Mouse (Mus musculus) intestine, postnatal 0 days (tissue): ENCODE results near the gene Olfr1093. TPM values are rescaled to one million over a fixed set of nuclear protein-coding genes. Genes with fewer than 3 reads are reported as not detected.

ENCODE experiments used
- ATAC-seq: fragments of 200-750 bp; cut with Nextera tagmentation; 2 replicates; pipeline ENCODE4 v1.8.0; 2017; ENCODE audit warnings: mild to moderate bottlenecking, moderate TSS enrichment, moderate library complexity
- H3K27ac ChIP-seq: fragments of 300-500 bp; sonication (generic); 2 replicates; pipeline ENCODE4 v1.5.1; 2014; ENCODE audit warnings: mild to moderate bottlenecking, low read depth, low read length, moderate library complexity
- H3K27me3 ChIP-seq: fragments of 300-500 bp; sonication (generic); replicated peaks from 2 replicates; pipeline ENCODE4 v1.6.1; 2014; ENCODE audit warnings: low read length, mixed read lengths; ENCODE audit not compliant: control insufficient read depth, insufficient read depth
- H3K36me3 ChIP-seq: fragments of 300-500 bp; sonication (generic); 2 replicates; pipeline ENCODE4 v1.6.1; 2014; ENCODE audit warnings: mild to moderate bottlenecking, moderate library complexity; ENCODE audit not compliant: control insufficient read depth, insufficient read depth
- H3K4me1 ChIP-seq: fragments of 300-500 bp; sonication (generic); replicated peaks from 2 replicates; pipeline ENCODE4 v1.6.1; 2014; ENCODE audit warnings: antibody characterized with exemption, low read length, mixed read lengths; ENCODE audit not compliant: control insufficient read depth, insufficient read depth
- H3K4me2 ChIP-seq: fragments of 300-500 bp; sonication (generic); replicated peaks from 2 replicates; pipeline ENCODE4 v1.6.1; 2014; ENCODE audit warnings: low read depth, mild to moderate bottlenecking, moderate library complexity
- H3K4me3 ChIP-seq: fragments of 300-500 bp; sonication (generic); 2 replicates; pipeline ENCODE4 v1.5.1; 2014; ENCODE audit warnings: low read depth, low read length
- H3K9ac ChIP-seq: fragments of 300-500 bp; sonication (generic); 2 replicates; pipeline ENCODE4 v1.6.1; 2014; ENCODE audit warnings: mild to moderate bottlenecking, low read depth, low read length
- H3K9me3 ChIP-seq: fragments of 300-500 bp; sonication (generic); 2 replicates; pipeline ENCODE4 v1.6.1; 2016; ENCODE audit warnings: mixed run types; ENCODE audit not compliant: control insufficient read depth
- CTCF ChIP-seq: sonication (generic); IDR thresholded peaks from 2 replicates; pipeline ENCODE4 v1.5.1; 2016; ENCODE audit warnings: low read depth, mild to moderate bottlenecking, control low read depth, antibody characterized with exemption, moderate library complexity
- WGBS: fragments of 180-500 bp; shearing (Covaris S2); extraction: QIAGEN DNeasy Blood & Tissue Kit; methylation state at CpG from one replicate; pipeline ENCODE4 v1.1.7; 2014; 5-methylcytosine and 5-hydroxymethylcytosine counted together
- polyA plus RNA-seq: library from polyadenylated mRNA; unstranded; fragments of >200 nt; fragmentation: Nextera tagmentation; extraction: Ambion mirVana; gene quantifications from 2 replicates; pipeline ENCODE4 v1.2.1, GENCODE M21; 2015

Olfr1093 gene
- polyA plus RNA-seq: not detected in 2 replicates

GRCm38 (mm10) chr2:86782179-86782578 lies at the start of gene Olfr1093:
Gene Olfr1093 (plus strand): TSS chr2:86782479.
- no peak for ATAC-seq
- H3K27me3 ChIP-seq: no peaks in the 10 kb centered on the region
- no peaks in the 10 kb centered on the region for H3K4me1 ChIP-seq
- 64% methylated on average over 2 of the region's 2 CpGs for WGBS
- no peak for TF ChIP-seq CTCF
- no peak within 1 kb of the TSS for H3K27ac ChIP-seq
- no peaks in the 10 kb centered on the region for H3K36me3 ChIP-seq
- no peak within 1 kb of the TSS for H3K4me3 ChIP-seq
- H3K9me3 ChIP-seq: no peaks in the 10 kb centered on the region
- no peak within 1 kb of the TSS for H3K4me2 ChIP-seq
- H3K9ac ChIP-seq: no peak within 1 kb of the TSS

GRCm38 (mm10) chr2:86733601-86734000 lies 48.7 kb upstream of the Olfr1093 start, which contains the start of gene Olfr1089:
Gene Olfr1089 (minus strand): TSS chr2:86733701.
- Histone ChIP-seq H3K4me1 (no peaks in the 10 kb centered on the region), H3K9me3 (no peaks in the 10 kb centered on the region; the same call in 1 of the 2 replicates)

GRCm38 (mm10) chr2:86758893-86759292 lies 23.4 kb upstream of the Olfr1093 start, which contains the start of gene Olfr1090:
Gene Olfr1090 (minus strand): TSS chr2:86758993.
- TF ChIP-seq CTCF: no peak
- 88% methylated on average over 1 of the region's 1 CpGs for WGBS

More at GRCm38 (mm10) chr2:86733601-86734000, 48.7 kb upstream of the Olfr1093 start, which contains the start of gene Olfr1089:
- no peak for ATAC-seq
- Histone ChIP-seq H3K4me3 (no peak within 1 kb of the TSS), H3K36me3 (no peaks in the 10 kb centered on the region), H3K4me2 (no peak within 1 kb of the TSS), H3K9ac (no peak within 1 kb of the TSS), H3K27ac (no peak within 1 kb of the TSS), H3K27me3 (no peaks in the 10 kb centered on the region)
- TF ChIP-seq CTCF: no peak

GRCm38 (mm10) chr2:86761050-86761449 lies 21.2 kb upstream of the Olfr1093 start:
- no peaks in the 10 kb centered on the region for H3K27me3 ChIP-seq
- H3K36me3 ChIP-seq: no peaks in the 10 kb centered on the region
- TF ChIP-seq CTCF: no peak
- WGBS: 95% methylated on average over 6 of the region's 6 CpGs
- no peak overlapping the region for H3K9ac ChIP-seq
- no peak overlapping the region for H3K27ac ChIP-seq
- H3K9me3 ChIP-seq: no peaks in the 10 kb centered on the region
- H3K4me2 ChIP-seq: no peak overlapping the region
- no peak overlapping the region for H3K4me3 ChIP-seq
- no peaks in the 10 kb centered on the region for H3K4me1 ChIP-seq
- ATAC-seq: no peak

More at GRCm38 (mm10) chr2:86758893-86759292, 23.4 kb upstream of the Olfr1093 start, which contains the start of gene Olfr1090:
- no peaks in the 10 kb centered on the region for H3K27me3 ChIP-seq
- H3K36me3 ChIP-seq: no peaks in the 10 kb centered on the region
- H3K4me3 ChIP-seq: no peak within 1 kb of the TSS
- no peak within 1 kb of the TSS for H3K4me2 ChIP-seq
- no peak for ATAC-seq
- H3K9ac ChIP-seq: no peak within 1 kb of the TSS
- no peak within 1 kb of the TSS for H3K27ac ChIP-seq
- H3K4me1 ChIP-seq: no peaks in the 10 kb centered on the region
- no peaks in the 10 kb centered on the region for H3K9me3 ChIP-seq

- no peak for ATAC-seq
- Histone ChIP-seq H3K27me3 (no peaks in the 10 kb centered on the region), H3K4me2 (no peak within 1 kb of the TSS), H3K4me1 (no peaks in the 10 kb centered on the region), H3K9ac (no peak within 1 kb of the TSS), H3K4me3 (no peak within 1 kb of the TSS), H3K36me3 (no peaks in the 10 kb centered on the region), H3K9me3 (no peaks in the 10 kb centered on the region), H3K27ac (no peak within 1 kb of the TSS)
- TF ChIP-seq CTCF: no peak
These were observed 27.6 kb downstream of the Olfr1093 start, which contains the start of gene Olfr141 for GRCm38 (mm10) chr2:86809918-86810317. Gene Olfr141 (minus strand): TSS chr2:86810018.

- Histone ChIP-seq H3K4me1 (no peaks in the 10 kb centered on the region), H3K4me2 (no peak within 1 kb of the TSS), H3K4me3 (no peak within 1 kb of the TSS), H3K9ac (no peak within 1 kb of the TSS), H3K27me3 (no peaks in the 10 kb centered on the region), H3K9me3 (no peaks in the 10 kb centered on the region), H3K27ac (no peak within 1 kb of the TSS), H3K36me3 (no peaks in the 10 kb centered on the region)
- no peak for ATAC-seq
- no peak for TF ChIP-seq CTCF
These were observed 42.1 kb downstream of the Olfr1093 start, which contains the start of gene Olfr1094 for GRCm38 (mm10) chr2:86824363-86824762. Gene Olfr1094 (plus strand): TSS chr2:86824663.

Other genes with a start within 250 kb of the Olfr1093 start
- not detected in 2 replicates for gene Olfr1079, start 240.0 kb upstream of the Olfr1093 start, polyA plus RNA-seq
- not detected in 2 replicates for gene Olfr1080, start 224.2 kb upstream of the Olfr1093 start, polyA plus RNA-seq
- not detected in 2 replicates for gene Olfr1082, start 183.5 kb upstream of the Olfr1093 start, polyA plus RNA-seq
- gene Olfr1084, start 142.8 kb upstream of the Olfr1093 start, polyA plus RNA-seq: not detected in 2 replicates
- gene Olfr1085, start 120.5 kb upstream of the Olfr1093 start, polyA plus RNA-seq: not detected in 2 replicates
- gene Olfr1086, start 102.4 kb upstream of the Olfr1093 start, polyA plus RNA-seq: not detected in 2 replicates
- gene Olfr1087, start 84.1 kb upstream of the Olfr1093 start, polyA plus RNA-seq: not detected in 2 replicates
- not detected in 2 replicates for gene Olfr1089, start 48.8 kb upstream of the Olfr1093 start, polyA plus RNA-seq
- not detected in 2 replicates for gene Olfr1090, start 23.5 kb upstream of the Olfr1093 start, polyA plus RNA-seq
- not detected in 2 replicates for gene Olfr141, start 27.5 kb downstream of the Olfr1093 start, polyA plus RNA-seq
- gene Olfr1094, start 42.2 kb downstream of the Olfr1093 start, polyA plus RNA-seq: not detected in 2 replicates
- gene Olfr1095, start 69.2 kb downstream of the Olfr1093 start, polyA plus RNA-seq: not detected in 2 replicates
- gene Gm13723, start 92.3 kb downstream of the Olfr1093 start, polyA plus RNA-seq: not detected in 2 replicates
- gene Olfr1097, start 109.7 kb downstream of the Olfr1093 start, polyA plus RNA-seq: not detected in 2 replicates
- not detected in 2 replicates for gene Olfr1098, start 142.1 kb downstream of the Olfr1093 start, polyA plus RNA-seq
- gene Olfr1099, start 178.2 kb downstream of the Olfr1093 start, polyA plus RNA-seq: not detected in 2 replicates
- not detected in 2 replicates for gene Olfr1100, start 197.5 kb downstream of the Olfr1093 start, polyA plus RNA-seq
- not detected in 2 replicates for gene Olfr1101, start 208.7 kb downstream of the Olfr1093 start, polyA plus RNA-seq
- not detected in 2 replicates for gene Olfr1102, start 215.9 kb downstream of the Olfr1093 start, polyA plus RNA-seq
- not detected in 2 replicates for gene Olfr1104, start 244.6 kb downstream of the Olfr1093 start, polyA plus RNA-seq